In genomic region chr8:89040751-89041420, GRCm38 (mm10) we compare ENCODE assay signal across 9 mouse cellular contexts. TPM values are rescaled to one million over a fixed set of nuclear protein-coding genes. Genes with fewer than 3 reads are reported as not detected.
DNase-seq lines count a peak whose midpoint lies in the region; ATAC-seq lines count a peak whose summit lies in the region.
"Had no signal": no experiment of that assay in that cellular context is flagged by ENCODE, and none has a peak within 500 bp of the region (broad histone marks: within the 10 kb centered on the region; RNA-seq: fewer than 3 reads in every experiment).

No protein-coding gene starts in this region.

- peak overlapping the region; percentile 94 for H3K4me2 ChIP-seq in intestine, embryonic 16.5 days (ENCODE audit: low read depth, low read length)
- peak overlapping the region; percentile 54 for H3K4me2 ChIP-seq in liver, embryonic 15.5 days

- H3K9ac ChIP-seq in intestine, embryonic 16.5 days (ENCODE audit: low read depth, low read length) = peak overlapping the region; percentile 70
- H3K9ac ChIP-seq in liver, embryonic 15.5 days = no peak overlapping the region

- H3K36me3 ChIP-seq in erythroblast, embryonic 14.5 days (ENCODE audit: control insufficient read depth) = no peaks in the 10 kb centered on the region
- no peaks in the 10 kb centered on the region for H3K36me3 ChIP-seq in intestine, embryonic 16.5 days (ENCODE audit: control insufficient read depth, insufficient read depth, low read length)
- H3K36me3 ChIP-seq in liver, embryonic 15.5 days (replicated peaks) = no peaks in the 10 kb centered on the region

- intact Hi-C loops in gastrocnemius, postnatal 36 days (cut with DNase I) = no loop called here

- no peaks in the 10 kb centered on the region; the same call in 1 of the 2 replicates for H3K9me3 ChIP-seq in erythroblast, embryonic 14.5 days (ENCODE audit: control insufficient read depth, low read length)
- no peaks in the 10 kb centered on the region for H3K9me3 ChIP-seq in intestine, embryonic 16.5 days (ENCODE audit: control insufficient read depth, low read length)
- no peaks in the 10 kb centered on the region for H3K9me3 ChIP-seq in liver, embryonic 15.5 days (replicated peaks)

- no peak for ATAC-seq in erythroblast, adult 5-6 weeks (replicated peaks; ENCODE audit: low FRiP score, poor library complexity, severe bottlenecking)
- 0 out of 2 replicates have a peak, but pooled peaks have one; percentile 16 for ATAC-seq in intestine, embryonic 16.5 days
- ATAC-seq in liver, embryonic 15.5 days (ENCODE audit: insufficient read depth) = peak; percentile 30; the same call in 1 of the 2 replicates

- DNase-seq in embryo, embryonic 11 days = peak; percentile 67
- DNase-seq in thymus, postnatal 4 days = no peak
- DNase-seq in cerebellum, adult 9-10 months = no peak
- DNase-seq in gastrocnemius, postnatal 36 days = no peak

- H3K4me1 ChIP-seq in erythroblast, embryonic 14.5 days (ENCODE audit: control insufficient read depth) = no peaks in the 10 kb centered on the region
- H3K4me1 ChIP-seq in intestine, embryonic 16.5 days (ENCODE audit: control insufficient read depth, insufficient read depth, low read length) = peaks cover 32% of the 10 kb centered on the region
- H3K4me1 ChIP-seq in liver, embryonic 15.5 days (replicated peaks) = no peaks in the 10 kb centered on the region

- H3K27me3 ChIP-seq in erythroblast, embryonic 14.5 days (ENCODE audit: control insufficient read depth) = peaks cover 80% of the 10 kb centered on the region
- H3K27me3 ChIP-seq in intestine, embryonic 16.5 days (replicated peaks; ENCODE audit: control insufficient read depth, insufficient read depth, low read length) = peaks cover 64% of the 10 kb centered on the region
- peaks cover 92% of the 10 kb centered on the region for H3K27me3 ChIP-seq in liver, embryonic 15.5 days

- WGBS in intestine, embryonic 16.5 days = 9% methylated on average over 40 of the region's 40 CpGs
- WGBS in liver, embryonic 15.5 days (ENCODE audit: insufficient replicate concordance) = 3% methylated on average over 40 of the region's 40 CpGs

- no peak overlapping the region; the same call in 1 of the 2 replicates for H3K27ac ChIP-seq in intestine, embryonic 16.5 days (ENCODE audit: low read length)
- peak overlapping the region; percentile 62 for H3K27ac ChIP-seq in liver, embryonic 15.5 days (replicated peaks)

- H3K4me3 ChIP-seq in erythroblast, embryonic 14.5 days (replicated peaks) = peak overlapping the region; percentile 54
- H3K4me3 ChIP-seq in intestine, embryonic 16.5 days (ENCODE audit: low read length) = peak overlapping the region; percentile 59
- peak overlapping the region; percentile 52 for H3K4me3 ChIP-seq in liver, embryonic 15.5 days (replicated peaks)

RNA-seq across cellular contexts. Expression of gene Sall1, which starts 3.1 kb away (rescaled TPM):
- polyA plus RNA-seq in erythroblast, embryonic 14.5 days (2012) = not detected in 2 replicates
- total RNA-seq in erythroblast, adult 5-6 weeks (2015; ENCODE audit: low replicate concordance) = 0.21 TPM in 1 of 2 replicates, not detected in the other
- total RNA-seq in erythroblast, adult 5-6 weeks (2017; ENCODE audit: low replicate concordance) = not detected in 2 replicates
- polyA plus RNA-seq in intestine, embryonic 16.5 days (2015; fragmentation: Nextera tagmentation; extraction: Ambion mirVana) = 1.8 and 1.9 TPM in 2 replicates
- 0.99 and 1.0 TPM in 2 replicates for polyA plus RNA-seq in liver, embryonic 15.5 days (2015; fragmentation: Nextera tagmentation; extraction: Ambion mirVana)
- not detected for total RNA-seq in gastrocnemius, postnatal 36 days (2021)
- polyA plus RNA-seq: C2C12 had no signal
